Mouse (Mus musculus): ENCODE results near the gene Alkbh4.
A peak's percentile ranks its signal among the peaks of the same experiment; 100 is the strongest.
"Not testable (repeated sequence)": the region's sequence is repeated elsewhere in the genome, so short reads cannot be mapped to it uniquely, and the experiment has no call there.

The Alkbh4 gene

DNA sequence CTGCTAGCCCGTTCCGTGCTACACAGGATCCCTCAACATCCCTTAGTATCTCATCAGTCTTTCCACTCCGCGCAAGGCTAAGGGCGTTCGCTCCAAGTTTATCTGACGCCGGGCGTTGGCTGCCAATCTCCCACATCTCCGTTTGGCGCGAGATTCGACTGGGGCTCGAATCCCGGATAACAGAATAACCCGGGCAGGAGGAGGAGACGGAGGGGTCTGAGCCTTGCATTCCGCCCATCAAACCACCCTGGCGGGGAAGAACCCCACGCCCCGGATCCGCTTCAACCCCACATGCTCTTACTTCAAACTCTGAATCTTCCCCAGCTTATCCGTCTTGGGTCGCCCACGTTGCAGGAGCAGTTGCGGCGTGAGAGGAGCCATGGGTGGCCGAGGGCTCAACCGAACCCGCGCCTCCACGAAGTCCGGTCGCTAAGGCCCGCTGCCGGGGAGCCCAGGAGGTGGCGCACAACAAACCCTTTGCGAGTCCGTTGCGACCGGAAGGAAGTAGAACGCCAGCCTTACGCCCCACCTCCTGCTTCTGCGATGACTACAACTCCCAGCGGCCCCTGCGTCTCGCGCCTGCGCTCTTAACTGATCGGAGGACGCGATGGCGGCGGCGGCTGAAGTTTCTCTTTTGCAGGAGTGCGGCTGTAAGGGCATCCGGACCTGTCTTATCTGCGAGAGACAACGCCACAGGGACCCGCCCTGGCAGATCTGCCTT is at the start of gene Alkbh4, which contains the start of gene Lrwd1:
Alkbh4 (plus strand) TSS at position 576 of the 721 bp plus-strand sequence.
Lrwd1 (minus strand) TSS at position 504 of the 721 bp plus-strand sequence.
- peak; percentile 99 for DNase-seq (ENCODE audit: low read depth)

DNA sequence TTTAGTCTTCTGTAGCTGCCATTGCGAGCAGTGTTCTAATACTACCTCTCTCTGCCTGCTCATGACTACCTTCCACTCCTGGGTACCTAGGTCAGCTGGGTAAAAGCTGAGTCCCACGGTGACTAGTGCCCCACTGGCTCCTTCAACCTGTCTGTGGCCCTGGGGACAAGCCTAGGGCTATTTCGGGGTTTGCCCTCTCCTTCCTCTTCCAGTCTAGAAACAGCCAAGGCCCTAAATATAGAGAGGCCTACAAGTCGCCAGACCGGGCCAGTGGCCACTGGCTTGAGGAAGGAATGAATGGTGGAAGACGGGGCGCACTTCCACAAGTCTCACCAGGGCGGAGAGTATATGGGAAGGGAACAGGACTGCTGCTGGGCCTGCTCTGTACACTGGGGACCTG is 49.7 kb upstream of the Alkbh4 start:
- DNase-seq (ENCODE audit: low read depth), result no peak

DNA sequence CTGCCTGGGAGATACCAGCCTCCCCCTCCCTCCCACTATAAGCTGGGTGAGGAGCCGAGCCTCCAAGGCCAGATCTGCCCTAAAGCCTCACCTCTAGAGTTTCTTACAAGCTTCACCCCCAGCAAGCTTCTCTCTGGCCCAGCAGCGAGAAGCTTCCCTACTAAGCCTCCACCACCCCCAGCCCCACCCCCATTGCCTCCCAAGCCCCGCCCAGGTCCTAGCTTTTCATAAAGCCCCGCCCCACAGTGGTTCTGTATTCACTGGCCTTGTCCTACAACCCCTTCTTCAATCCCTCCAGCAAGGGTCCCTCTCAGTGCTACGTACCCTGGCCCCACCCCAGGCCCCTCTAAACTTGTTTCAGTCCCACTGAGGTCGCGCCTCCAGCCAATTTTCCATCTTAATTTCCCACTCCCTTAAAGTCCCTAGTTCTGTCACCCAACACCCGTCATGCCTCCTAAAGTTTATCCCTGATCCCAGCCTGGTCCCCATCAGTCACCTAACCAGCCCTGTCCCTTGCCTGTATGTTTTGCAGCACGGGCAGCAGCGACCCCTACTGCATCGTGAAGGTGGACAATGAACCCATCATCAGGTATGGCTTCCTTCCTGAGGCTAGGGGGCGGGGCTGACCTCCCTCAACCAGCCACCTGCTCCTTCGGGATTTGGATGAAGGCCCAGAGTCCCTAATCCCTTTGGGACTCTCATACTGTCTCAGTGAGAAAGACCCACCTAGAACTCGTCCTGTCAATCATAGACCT is 46.9 kb upstream of the Alkbh4 start:
- no peak for DNase-seq (ENCODE audit: low read depth)

DNA sequence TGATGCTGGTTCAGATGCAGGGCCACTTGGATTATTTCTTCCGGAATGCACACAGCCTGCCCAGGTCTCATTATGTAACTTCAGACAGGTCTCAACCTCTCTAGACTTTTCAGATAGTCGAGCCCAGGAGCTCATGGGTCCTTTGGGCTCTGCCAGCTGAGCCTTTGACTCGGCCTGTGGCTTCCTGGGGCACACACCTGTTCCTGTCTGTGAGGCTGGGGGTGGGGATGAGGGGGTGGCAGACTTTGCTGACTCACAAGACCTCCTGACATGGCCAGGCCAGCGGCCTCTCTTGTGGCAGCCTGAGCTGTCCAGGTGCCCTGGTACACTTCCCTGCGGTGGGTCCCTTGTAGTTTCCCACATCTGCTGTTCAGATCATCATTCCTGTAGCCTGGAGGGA is 44.0 kb upstream of the Alkbh4 start:
- DNase-seq (ENCODE audit: low read depth), result no peak

DNA sequence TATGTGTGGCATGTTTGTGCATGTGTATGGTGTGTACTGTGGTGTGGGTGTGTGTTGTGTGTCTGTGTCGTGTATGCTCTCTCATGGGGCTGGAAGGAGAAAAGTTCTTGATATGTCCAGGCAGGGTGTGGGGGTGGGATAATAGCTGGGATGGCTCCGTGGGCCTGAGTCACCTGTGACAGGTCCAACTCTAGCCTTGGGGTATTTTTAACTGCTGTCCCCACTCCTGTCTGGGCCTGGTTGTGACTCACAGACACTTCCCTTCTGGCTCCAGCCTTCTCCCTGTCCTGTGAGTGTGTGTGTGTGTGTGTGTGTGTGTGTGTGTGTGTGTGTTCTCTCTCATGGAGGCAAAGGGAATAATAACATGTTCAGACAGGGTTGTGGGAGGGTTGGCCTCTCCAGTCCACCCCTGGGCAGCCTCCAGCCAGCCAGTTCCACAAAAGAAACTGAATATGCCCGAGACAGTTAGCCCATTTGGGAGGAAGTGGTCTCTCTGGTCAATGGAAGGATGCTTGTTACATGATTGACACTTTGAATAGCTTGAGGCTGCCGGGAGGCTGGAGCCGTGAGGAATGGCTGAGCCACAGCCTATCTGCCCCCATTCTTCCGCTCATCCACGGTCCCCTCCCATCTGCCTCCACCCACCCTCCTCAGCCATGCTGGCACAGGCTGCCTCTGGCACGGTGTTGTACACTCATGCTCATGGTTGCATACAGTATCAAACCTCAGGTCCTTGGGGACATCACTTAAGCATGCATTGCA is 41.5 kb upstream of the Alkbh4 start:
- no peak for DNase-seq (ENCODE audit: low read depth)

DNA sequence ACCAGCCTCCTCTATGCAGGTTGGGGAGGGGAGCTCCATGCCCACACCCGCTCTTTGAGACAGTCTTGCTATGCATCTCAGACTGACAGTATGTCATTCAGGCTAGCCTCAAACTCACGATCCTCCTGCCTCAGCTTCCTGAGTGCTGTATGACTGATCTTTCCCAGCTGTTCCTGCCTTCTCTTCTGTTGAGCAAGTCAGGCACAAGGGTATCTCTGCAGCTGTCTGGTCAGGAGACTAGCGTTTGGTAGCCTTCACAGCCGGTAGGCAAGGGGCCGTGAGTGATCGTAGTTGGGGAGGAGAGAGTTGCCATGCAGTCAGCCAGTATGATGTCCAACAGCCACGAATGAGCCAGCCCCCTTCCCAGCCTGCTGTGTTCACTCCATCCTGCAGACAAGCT is 40.9 kb upstream of the Alkbh4 start:
- no peak for DNase-seq (ENCODE audit: low read depth)

DNA sequence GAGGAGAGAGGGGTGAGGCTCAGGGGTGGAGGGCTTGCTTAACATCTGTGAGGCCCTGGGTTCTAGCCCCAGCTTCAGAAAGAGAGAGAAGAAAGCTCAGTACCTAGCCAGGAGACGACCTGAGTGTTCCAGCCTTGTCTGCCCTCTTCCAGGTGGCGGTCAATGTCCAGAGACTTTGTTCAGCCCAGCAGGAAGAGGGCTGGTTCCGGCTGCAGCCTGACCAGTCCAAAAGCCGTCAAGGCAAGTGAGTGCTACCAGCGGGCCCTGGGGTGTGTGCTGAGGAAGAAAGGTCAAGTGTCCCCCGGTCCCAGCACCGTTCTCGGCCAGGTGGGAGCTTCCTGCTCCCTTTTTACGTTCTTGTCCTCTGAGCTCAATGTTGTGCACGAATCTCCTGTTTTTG is 37.4 kb upstream of the Alkbh4 start:
- no peak for DNase-seq (ENCODE audit: low read depth)

DNA sequence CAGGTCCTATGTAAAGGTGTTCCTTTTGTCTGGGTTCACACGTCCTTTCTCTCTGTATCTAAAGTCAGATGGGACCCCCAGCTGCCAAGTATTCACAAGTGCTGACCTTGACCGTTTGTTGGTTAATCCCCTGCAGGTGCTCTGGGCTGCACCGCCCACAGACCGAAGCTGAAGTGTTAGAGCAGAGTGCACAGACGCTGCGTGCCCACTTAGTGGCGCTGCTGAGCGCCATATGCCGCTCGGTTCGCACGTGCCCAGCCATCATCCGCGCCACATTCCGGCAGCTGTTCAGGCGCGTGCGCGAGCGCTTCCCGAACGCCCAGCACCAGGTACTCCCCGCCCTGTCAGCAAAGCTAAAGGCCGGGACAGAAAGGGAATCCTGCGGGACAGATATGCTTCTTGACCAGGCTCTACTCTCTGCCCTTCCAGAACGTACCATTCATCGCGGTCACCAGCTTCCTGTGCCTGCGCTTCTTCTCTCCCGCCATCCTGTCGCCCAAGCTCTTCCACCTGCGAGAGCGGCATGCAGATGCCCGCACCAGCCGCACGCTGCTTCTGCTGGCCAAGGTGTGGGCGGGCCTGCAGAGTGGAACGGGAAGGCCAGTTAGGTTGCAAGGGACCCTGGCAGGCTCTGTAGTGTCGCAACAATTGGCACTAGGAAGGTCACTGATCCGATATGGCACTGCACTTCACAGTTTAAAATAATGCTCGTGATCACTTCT is 33.7 kb upstream of the Alkbh4 start:
- peak; percentile 85 for DNase-seq (ENCODE audit: low read depth)

DNA sequence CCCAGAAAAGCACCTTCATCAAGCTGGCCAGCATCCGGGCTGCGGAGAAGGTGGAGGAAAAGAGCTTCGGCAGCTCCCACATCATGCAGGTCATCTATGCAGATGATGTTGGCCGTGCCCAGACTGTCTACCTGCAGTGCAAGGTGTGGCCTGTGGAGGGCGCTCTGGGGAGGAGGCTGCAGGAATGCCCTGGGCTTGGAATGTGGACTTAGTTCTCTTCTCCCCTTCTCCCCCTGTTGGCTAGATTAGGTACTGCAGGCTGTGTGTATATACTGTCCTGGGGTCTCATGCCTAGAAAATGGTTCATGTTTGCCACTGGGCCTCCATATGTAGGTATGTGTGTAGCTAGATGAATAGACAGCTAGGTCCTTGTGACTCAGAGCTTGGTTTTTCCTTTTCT is 31.4 kb upstream of the Alkbh4 start:
- DNase-seq (ENCODE audit: low read depth), result peak; percentile 74

DNA sequence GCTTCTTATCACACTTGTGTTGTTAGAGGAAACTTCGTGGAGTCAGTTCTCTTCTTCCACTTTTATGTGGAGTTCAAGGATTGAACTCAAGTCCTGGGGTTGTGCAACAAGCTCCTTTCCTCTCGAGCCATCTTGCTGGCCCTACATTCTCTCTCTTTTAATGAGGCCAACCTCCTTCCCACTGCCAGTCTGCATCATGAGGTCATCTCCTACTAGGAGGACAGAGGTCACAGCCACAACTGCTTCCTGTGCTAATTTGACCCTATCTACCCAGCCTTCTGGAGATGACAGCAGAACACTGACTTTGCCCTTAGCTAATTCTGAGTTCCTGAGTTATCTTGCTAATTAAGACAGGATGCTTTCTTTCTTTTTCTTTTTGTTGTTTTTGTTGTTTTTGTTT is 27.5 kb upstream of the Alkbh4 start:
- DNase-seq (ENCODE audit: low read depth), result no peak

DNA sequence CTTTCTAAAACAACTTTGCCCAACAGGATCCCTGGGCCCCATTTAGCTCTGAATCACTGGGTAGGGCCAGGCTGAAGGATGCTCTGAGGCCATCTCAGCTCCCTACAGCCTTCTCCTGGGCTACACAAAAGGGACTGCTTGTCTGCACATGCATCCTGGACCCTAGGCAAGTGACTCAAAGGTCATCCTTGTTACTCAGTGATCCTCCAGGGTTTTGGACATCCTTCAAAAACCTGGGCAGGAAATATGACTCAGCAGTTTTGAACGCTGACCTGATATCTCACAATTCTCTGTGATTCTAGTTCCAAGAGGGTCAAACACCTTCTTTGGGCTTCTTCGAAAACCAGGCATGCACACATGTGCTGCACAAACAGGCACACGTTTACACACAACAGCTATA is 26.9 kb upstream of the Alkbh4 start:
- no peak for DNase-seq (ENCODE audit: low read depth)

DNA sequence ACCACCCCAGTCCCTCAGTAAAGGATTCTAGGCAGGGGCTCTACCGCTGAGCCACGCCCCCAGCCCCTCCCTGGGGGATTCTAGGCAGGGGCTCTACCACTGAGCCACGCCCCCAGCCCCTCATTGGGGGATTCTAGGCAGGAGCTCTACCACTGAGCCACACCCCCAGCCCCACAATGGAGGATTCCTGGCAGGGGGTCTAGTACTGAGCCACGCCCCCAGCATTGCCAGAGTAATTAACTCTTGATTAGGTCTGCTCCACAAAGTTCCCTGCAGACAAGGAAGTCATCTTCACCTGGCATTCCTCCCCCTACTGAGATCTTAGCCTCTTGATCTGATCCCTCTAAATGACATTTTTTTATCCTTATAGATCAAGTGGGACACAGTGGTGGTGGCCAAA is 22.4 kb upstream of the Alkbh4 start:
- DNase-seq (ENCODE audit: low read depth), result not testable (repeated sequence)

DNA sequence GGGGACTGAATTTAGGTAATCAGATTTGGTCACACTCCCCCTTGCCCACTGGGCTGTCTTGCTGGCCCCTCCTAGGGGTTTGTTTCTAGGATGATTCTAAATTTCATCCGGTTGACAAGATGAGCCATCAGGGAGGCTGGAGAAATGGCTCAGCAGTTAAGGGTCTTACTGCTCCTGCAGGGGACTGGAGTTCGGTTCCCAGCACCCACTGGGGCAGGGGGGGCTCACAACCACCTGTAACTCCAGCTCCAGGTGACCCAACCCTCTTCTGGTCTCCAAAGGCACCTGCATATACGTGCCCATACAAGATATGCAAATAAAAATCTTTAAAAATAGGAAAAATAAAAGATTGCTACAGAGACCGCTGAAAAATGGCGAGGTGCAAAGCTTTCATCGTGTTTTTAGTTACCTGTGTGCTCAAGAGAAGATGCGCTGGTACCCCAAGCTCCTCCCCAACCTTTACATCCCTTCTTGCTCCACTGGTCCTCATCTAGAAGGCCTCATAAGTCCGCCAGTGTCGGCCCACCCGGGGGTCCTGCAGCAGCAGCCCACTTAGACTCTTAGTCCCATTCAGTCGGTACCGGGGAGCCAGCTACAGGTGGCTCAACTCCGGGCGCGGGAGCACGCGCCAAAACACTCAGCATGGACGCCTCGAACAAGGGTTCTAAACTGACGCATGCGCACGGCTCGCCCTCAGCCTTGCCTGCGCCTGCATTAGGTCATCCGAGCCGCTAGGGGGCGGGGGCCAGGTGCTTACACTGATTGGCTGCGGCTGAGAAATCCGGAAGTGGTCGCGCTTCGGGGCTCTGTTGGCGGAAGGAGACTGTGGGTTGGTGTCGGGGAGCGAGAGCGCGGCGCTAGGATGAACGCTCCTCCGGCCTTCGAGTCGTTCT is 19.8 kb upstream of the Alkbh4 start, which contains the start of gene Polr2j:
Polr2j (plus strand) TSS at position 741 of the 893 bp plus-strand sequence.
- peak; percentile 99 for DNase-seq (ENCODE audit: low read depth)

DNA sequence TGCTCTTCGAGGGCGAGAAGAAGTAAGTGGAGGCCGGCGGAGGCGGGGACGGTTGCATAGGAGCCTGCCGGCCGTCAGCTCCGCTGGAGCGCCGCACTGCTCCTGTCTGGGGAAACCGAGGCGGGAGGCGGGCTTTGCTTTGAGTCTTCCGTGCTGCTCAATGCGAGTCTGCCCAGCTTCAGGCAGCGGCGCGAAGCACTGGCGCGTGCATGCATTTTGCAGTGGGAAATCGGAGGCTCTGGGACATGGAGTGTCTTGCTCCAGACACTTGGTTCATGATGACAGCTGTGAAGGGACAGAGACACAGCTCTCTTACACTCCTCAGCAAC is 19.2 kb upstream of the Alkbh4 start:
- DNase-seq (ENCODE audit: low read depth), result no peak

DNA sequence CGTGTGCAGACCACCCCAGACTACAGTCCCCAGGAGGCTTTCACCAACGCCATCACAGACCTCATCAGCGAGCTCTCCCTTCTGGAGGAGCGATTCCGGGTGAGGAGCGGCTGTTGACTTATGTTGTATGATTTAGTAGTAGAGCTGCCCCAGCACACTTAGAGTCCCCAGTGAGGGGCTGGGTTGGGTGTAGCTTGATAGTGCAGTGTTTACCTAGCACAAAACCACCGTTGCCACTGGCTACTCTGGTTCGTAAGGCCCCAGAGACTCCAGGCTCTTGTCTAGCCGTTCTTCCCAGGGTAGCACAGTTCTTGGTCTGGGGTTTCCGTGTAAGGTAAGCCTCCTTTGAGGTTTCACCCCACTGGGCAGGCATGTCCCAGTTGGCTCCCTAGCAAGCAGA is 13.8 kb upstream of the Alkbh4 start:
- DNase-seq (ENCODE audit: low read depth), result no peak

DNA sequence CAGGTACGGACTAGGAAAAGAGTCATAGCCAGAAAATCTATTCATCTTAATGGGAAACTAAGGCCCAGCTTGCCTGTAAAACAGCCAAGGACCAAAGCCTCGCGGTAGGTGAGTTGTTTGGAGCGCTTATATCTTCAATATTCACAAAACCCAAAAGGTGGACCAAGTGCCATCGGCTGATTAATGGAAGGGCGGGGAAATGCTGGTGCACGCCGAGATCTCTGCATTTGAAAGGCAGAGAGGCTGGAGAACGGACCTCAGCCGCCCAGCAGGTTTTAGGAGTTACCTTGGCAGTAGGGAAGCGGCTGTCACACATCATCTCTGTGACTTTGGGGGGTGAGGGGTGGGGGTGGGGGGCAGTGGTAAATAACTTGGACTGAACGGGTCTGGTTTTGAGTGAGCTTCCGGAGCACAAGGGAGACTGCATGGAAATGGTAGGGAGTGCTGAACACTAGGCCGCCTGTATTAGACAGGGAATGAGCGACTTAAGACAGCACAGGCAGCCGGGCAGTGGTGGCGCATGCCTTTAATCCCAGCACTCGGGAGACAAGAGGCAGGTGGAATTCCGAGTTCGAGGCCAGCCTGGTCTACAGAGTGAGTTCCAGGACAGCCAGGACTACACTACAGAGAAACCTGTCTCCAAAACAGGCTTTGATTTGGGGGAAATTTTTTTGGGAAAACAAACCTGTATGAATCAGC is 495 bp downstream of the Alkbh4 start:
- DNase-seq (ENCODE audit: low read depth), result no peak

DNA sequence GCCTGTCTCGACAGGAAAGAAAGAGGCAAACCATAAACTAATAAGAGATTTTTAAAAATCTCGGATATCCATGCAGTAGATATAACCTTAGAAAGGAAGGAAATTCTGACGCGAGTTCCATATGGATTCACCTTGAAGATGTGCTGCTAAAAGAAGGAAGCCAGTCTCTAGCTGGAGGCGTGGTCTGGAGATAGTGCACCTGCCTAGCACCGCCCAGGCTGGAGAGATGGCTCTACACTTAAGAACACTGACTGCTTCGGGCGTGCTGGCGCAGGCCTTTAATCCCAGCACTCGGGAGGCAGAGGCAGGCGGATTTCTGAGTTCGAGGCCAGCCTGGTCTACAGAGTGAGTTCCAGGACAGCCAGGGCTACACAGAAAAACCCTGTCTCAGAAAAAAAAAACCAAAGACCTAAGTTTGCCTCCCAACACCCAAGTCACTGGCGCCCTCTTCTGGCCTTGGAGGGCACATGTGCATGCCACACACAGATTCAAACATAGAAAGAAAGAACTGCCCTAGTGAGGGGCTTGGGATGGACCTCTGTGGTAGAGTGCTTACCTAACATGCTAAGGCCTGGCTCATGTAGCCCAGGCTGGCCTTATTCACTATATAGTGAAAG is 1.8 kb downstream of the Alkbh4 start:
- DNase-seq (ENCODE audit: low read depth), result peak; percentile 89

DNA sequence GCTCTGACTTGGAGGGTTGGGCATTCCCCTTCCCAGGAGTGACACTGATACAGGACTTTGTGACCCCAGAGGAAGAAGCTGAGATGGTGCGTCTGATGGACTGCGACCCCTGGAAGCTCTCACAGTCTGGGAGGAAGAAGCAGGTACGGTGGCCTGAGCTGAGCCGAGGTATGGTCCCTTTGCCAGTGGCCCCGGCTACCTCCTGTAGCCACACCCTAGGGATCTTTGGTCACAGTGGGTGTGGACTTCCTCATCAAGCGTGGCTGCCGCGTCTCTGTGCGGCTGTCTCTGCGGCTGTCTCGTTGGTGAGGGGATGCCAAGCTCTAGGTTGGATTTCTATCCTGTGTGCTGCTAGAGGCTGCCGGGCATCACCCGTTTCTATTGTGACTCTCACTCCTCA is 3.4 kb downstream of the Alkbh4 start:
- no peak for DNase-seq (ENCODE audit: low read depth)

DNA sequence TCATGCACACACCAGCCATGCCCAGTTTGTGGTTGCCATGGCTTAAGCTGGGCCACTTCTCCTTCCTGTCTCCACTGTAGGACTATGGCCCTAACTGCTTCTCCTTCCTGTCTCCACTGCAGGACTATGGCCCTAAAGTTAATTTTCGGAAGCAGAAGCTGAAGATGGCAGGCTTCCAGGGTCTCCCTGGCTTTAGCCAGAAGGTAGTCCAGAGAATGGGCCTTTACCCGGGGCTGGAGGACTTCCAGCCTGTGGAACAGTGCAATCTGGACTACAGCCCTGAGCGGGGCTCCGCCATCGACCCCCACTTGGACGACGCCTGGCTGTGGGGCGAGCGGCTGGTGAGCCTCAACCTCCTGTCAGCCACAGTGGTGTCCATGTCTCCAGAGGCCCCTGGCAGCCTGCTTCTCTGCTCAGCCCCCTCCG is 4.1 kb downstream of the Alkbh4 start:
- DNase-seq (ENCODE audit: low read depth), result no peak

DNA sequence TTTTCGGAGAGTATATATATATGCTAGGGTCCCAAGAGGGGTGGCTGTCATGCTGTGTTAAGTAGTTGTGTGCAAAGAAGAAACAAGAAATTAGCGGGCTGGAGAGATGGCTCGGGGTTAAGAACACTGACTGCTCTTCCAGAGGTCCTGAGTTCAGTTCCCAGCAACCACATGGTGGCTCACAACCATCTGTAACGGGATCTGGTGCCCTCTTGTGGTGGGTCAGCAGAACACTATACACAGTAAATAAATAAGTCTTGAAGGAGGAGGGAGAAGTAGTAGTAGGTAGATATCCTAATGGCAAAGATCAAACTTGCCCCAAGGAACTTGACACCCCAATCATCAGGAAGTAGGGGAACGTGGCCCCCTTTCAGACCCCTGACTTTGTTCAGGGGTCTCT is 6.8 kb downstream of the Alkbh4 start:
- DNase-seq (ENCODE audit: low read depth), result peak; percentile 59
